Mouse (Mus musculus): Measurements from ENCODE around the gene Ccdc33.

Gene Ccdc33

DNA sequence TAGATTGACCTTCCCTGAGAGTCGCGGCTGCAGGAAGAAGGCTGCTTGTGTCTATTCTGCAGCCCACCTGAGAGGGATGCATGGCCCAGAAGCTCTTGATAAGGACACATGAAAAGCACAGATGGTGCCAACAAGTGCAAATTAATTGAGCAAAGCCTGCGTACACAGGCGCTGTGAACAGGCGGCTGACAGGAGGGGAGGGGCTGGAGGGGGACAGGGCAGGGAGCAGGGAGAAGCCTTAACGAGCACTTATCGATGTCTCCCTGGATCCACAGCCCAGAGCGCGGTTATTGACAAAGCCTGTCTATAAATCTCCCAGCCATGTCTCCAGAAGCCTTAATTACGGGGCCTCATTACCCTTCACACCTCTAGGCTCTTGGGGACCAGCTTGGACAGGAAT is 73.8 kb downstream of the Ccdc33 start:
- no peak for DNase-seq

DNA sequence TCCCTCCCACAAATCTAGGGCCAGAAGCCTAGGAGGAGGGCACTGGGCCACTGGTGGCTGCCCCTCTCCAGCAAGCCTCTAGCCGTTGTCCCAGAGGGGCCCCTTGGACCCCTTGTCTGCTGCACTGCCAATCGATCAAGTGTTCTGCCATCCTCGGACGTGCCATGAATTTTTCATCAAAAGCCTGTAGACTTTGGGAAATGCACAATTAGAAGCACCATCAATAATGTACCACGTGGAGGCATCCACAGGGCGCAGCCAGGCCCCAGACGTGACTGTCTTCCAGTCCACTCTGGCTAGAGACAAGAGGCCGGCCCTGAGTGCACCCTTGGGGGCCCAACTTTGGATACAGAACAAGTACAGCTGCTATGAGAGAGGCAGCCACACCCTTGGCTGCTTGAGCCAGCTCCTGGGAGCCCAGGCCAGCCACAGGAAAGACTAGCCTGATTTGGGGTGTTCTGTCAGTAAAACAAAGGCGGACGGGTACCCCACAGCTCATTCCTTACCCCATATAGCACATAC is 75.1 kb downstream of the Ccdc33 start:
- DNase-seq, result no peak

DNA sequence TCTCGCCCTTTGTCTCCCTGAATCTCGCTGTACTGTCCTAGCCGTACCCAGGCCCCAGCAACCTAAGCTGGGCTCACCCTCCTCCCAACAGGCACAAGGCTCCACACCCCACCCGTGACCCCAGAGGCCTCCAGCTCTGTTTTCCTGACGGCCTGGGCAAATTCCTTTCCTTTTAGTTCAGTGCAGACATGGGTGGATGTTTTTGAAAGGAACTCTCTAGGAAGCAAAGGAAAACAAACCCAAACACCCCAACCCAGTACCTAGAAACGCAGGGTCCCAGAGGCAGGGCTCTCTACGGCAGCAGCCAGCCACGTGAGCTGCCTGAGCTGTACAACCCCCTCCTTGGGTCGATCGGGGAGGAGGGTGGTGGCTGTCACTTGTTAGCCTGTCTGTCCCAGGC is 76.2 kb downstream of the Ccdc33 start:
- DNase-seq, result peak; percentile 19 to 58

DNA sequence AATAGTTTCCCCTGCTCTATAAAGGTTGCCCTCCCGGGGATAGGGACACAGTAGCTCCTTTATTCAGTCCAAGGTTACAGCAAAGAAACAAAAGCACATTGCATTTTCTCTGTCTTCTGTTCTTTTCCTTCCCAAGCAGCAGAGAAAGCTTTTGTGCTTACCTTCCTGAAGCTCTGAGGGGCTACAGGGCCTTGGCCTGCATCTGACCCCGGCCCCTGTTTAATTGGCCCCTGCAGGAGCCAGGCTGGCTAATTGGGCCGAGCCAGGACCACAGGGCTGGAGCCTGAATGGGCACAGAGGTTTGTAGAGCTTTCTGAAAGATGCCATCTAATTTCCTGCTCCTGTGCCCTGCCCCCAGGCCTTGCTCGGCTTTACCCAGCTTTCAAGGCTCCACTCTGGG is 77.6 kb downstream of the Ccdc33 start:
- no peak for DNase-seq

DNA sequence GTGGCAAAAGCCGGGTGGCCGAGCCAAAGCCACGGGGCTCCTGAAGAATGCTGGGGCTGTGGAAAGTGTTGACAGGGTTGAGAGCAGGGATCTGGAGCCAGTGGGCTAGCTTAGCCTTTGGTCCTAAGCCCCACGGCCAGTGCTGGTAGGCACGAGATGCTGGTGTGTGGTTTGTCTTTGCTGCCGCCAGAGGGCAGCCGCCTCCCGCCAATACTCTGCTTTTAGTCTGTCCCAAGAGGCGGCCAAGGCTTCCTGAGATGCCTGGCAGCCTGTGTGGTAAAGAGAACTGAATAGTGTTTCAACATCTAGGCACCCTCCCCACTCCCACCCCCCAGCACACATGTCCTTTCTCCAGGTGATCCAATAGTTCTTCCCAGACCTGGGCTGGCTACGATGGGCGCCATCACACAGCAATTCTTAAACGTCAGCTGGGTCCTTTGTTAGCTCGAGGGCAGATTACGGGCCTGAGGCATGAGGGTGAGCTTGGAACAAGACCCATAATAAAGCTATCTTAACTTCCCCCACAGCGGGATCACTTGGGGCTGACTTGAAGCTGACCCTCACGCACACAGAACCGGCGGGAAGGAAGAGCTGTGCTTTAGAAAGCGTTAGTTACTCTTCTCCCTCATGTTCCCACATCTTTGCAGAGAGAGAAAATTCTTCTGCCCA is 80.0 kb downstream of the Ccdc33 start:
- DNase-seq, result peak; percentile 82

DNA sequence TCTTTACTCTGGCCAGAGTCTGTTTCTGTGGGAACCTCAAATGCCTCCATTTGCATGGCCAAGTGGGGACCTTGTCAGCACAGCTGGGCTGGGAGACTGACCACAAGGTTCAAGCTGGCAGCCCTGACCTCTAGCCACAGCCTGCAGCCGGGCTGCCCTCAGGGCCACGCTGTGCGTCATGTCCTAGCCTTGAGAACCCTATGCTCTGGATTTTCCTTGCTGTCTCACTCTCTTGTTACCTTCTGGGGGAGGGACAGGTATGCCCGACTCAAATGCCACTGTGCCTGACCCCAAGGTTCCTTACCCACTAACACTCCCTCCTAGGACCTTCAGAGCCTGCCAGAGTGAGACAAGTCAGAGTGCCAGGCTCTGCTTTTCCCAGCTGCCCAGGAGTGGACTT is 81.7 kb downstream of the Ccdc33 start:
- DNase-seq, result no peak

DNA sequence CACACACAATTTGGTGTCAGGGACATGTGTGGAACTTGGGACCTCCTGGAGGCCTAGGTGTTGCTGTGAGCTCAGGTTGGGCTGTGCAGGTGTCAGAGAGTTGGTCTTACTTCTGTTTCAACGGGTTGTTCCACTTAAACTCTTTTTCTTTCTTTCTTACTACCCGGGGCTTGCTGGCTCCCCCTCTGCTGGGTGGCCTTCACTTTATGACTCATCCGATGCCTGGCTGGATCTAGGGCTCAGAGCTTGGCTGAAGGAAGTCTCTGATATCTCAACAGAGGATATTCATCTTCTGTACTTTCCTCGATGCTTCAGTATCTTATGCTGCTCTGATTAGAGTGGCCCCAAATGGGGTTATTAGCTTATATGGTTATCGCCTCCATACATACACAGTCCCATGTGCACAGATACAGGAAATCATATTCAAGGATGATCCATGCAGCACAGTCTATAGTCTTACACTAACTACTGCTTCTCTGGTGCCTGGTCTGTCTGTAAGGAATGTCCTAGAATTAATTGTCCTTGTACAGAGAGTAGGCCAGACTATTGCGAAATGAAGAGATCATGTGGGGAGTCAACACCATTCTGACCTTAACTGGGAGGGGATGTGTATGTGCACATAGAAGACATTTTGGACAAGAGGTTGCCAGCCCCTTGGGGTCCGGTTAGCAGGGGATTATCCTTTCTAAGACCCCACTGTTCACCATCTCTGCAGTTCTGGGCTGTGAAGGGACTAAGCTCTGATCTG is 82.5 kb downstream of the Ccdc33 start:
- DNase-seq, result no peak

DNA sequence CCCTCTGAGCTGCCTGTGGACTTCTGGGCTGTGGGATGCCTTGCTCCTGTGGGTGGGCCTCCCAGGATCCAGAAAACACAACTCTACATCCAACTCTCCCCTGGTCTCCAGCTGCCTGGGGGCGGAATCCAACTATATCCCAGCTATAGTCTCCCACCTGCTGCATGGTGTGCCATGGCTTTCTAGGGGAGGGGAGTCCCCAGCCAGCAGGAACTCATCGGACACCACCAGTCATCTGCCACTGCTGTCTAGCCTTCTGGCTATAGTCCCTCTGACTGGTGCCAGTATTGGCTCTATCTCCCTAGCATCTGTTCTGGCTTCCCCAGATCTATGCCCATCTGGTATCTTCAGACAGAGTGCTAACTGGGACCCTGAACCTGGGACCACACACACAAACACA is 83.1 kb downstream of the Ccdc33 start:
- no peak for DNase-seq

DNA sequence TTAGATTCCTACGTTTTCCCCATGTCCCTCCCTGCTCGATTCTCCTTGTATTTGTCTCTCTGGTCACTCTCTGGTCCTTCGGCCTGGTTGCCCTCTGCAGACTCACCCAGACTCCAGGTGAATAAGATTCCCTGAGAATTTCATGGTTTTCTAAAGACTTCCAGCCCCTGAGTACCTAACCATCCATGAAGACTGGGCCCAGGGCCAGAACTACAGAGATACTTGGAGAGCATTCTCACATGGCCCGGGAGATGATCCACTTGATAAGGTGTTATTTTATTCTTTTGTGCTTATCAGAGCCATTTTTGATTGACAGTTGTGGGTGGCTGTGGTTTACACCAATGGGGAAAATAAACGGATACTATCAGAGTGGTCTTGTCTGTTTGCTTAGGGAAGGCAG is 86.7 kb downstream of the Ccdc33 start:
- peak in 1 of 2 experiments; percentile 45 for DNase-seq

DNA sequence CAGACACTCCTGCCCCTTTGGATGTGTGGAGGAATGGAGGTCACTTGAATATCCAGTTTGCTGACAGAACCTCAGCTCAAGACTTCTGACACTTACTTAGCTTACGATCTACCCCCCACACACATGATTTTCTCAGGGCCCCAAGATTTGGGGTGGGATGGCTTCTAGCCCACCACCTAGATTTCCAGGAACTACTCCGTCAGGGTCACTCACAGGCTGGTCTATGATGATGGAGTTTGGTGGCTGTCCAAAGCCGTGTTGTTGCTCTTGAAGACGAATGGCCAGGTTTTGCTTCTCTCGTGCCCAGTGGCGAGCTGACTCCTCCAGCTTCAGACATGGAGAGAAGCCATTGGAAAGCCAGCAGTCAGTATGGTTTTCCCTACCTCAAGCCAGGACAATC is 89.0 kb downstream of the Ccdc33 start:
- DNase-seq, result no peak

DNA sequence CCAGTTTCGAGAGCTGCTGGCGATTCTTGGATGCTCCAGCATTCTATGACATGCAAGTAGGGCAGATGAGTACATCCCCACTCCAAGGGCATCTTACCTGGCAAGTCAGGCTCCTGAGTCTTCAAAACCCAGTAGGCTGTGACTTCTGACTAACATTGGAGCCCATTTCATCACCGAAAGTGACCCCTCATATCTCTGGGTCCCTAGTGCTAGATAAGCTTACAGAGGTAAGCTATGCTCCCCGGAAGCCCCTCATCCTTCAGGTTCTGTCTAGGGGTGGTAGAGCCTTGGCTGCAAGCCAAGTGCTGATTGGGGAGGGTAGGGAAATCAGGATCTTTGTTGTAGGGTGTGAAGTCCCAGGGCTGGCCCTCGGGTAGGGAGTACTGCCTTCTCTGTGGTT is 89.8 kb downstream of the Ccdc33 start:
- DNase-seq, result no peak

DNA sequence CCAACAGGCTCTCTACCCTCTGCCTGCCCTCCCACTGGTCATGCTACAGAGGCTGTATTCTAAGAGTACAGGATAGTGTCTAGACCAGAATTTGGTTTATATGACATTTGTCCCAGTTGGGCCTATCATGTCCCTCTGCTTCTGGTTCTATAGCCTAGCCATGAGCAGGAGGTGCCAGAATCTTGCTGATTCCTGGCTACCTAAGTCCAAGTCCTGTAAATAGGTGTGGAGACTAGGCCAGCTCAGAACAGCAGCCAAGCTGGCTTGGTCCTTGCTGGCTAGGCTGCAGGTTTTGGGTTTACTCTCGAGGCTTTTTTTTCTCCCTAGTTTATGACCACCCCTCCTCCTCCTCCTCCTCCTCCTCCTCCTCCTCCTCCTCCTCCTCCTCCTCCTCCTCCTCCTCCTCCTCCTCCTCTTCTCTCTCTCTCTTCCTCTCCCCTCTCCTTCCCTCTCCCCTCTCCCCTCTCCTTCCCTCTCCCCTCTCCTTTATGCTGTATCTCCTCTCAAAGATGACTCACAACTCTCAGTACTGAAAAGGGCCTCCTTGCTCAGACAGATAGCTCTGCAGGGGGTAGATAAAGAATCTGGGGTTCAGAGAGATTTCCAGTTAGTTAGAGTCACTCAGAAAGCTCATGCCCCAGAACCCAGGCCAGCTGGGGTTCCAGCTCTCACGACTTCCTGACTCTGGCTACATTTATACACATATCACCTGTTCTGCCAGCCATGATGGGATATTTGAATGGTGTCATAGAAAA is 91.0 kb downstream of the Ccdc33 start:
- no peak for DNase-seq

DNA sequence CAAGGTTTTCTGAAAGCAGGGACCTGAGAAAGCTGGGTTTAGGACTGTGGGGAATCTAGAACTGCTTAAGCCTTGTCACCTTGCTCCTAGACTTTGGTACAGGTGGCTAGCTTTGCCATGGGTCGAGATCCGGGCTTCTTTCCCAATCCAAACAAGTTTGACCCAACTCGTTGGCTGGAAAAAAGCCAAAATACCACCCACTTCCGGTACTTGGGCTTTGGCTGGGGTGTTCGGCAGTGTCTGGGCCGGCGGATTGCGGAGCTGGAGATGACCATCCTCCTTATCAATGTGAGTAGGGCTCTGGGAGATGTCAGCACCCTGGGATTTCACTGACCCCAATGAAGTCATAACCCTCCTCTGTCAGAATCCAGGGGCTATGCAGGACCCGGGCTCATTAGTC is 92.6 kb downstream of the Ccdc33 start:
- no peak for DNase-seq

DNA sequence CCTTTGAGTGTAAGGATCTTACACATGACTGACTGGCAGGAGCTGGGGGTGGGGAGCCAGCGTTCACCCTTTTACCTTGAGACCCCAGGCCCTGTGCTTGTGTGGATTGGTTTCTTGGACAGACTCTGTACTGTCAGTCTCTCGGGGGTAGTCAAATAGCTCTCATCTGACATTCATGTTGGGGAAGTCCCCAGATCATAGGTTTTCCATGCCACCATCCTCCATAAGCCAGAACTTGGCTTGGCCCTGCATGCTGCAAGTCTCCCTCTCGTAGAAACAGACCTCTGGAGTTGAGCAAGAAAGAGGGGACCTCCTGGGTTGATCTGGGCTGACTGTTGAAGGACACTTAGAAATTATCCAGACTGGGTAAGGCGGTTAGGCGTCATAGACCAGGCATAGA is 100.2 kb downstream of the Ccdc33 start:
- DNase-seq, result no peak

DNA sequence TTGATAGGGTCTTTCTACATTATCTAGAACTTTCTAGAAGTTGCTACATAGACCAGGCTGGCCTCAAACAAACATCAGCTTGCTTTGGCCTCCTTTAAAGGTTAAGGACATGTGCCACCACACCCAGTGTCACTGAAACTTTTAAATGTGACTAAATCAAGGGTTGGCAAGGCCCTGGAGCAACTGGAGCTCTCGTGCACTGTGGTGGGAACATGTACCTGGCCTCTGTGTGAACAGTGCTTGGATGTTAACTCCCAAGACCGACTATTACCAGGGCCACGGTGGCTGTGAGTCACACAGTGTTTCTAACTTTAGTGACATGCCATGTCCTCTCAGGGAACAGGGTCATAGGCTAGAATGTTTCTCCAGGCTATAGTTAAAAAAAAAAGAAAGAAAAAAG is 101.7 kb downstream of the Ccdc33 start:
- DNase-seq, result no peak

DNA sequence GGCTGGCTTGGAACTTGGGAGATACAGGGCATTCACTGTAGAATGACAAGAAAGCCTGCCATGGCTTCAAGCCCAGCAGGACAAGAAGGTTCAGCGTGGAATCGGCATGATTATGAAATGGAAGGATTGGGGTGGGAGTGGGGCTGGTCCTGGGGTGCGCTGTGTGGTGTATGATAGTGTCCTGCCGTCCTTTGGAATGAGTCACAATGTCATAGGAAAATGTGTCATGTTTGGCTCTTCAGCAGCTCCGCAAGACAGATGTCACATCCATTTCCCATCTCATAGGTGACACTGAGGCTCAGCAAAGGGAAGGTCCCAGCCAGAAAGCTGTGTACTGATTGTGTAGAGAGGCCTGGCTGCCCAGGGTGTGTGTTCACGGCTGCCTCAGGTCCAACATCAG is 102.8 kb downstream of the Ccdc33 start:
- no peak for DNase-seq

DNA sequence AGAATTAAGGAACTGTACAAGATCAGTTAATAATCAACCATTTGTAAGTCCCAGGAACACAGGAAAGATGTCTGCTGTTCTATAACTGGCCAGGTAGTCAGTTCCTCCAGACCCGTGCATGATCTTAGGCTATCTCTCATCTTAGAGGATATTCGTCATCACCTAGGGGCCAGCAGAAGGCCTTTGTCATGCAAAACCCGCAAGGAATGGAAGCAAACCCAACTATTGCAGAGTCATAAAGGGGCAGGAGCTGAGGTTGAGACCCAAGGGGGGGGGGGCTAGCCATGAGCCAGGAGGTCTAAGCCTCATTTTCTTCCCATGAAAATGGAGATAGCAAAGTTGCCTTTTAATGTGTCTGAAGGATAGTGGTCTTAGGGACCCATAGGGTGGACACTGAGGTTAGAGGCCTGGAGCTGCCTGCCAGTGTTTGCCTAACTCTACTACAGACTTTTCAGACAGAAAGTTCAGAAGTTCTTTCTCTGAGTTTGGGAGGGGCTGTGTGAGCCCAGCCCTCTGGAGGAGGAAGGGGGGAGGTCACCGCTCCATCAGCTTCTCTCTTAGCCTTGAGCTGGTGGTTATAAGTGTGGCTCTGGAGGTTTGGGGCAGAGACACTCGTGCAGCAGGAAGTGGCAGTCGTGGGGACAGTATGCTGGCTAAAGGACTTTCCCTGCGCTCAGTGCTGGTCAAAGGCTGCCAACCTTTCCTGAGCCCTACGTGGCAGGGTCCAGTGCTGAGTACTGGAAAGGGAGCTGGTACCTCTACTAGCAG is 104.0 kb downstream of the Ccdc33 start:
- no peak for DNase-seq

DNA sequence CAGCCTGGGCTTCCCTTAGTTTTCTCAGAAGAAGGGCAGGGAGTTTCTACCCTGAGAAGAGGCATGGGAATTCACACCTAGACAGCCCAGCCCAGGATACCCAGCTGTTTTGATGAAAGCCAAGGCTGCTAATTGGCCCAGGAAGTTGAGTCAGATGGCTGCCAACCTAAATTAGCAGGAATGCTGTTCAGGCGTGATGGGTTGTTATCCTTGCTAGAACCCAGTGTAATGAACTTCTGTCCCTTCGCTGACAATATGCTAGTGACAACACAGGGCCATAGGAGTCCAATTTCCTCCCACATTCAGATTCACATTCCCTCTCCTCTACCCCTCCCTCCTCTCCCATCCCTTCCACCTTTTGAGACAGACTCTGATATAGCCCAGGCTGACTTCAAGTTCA is 105.7 kb downstream of the Ccdc33 start:
- no peak for DNase-seq

DNA sequence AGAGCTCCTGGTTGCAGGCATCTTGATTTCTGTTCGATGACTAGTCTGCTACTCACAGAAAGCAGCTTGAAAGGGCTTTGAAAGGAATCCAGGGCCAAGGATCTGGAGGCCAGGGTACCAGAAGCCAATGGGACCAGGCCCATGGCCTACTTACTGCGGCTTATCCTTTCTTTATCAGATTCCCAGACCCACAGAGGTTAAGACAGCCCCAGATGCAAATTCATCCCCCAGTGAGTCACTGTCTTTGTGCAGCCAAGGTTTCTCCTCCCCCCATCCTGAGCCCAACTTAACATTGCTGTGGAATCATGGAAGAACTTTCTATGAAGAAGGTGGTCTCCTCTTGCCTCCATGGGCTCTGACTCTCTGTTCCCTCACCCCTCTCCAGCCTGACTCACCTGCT is 106.1 kb downstream of the Ccdc33 start:
- DNase-seq, result no peak

DNA sequence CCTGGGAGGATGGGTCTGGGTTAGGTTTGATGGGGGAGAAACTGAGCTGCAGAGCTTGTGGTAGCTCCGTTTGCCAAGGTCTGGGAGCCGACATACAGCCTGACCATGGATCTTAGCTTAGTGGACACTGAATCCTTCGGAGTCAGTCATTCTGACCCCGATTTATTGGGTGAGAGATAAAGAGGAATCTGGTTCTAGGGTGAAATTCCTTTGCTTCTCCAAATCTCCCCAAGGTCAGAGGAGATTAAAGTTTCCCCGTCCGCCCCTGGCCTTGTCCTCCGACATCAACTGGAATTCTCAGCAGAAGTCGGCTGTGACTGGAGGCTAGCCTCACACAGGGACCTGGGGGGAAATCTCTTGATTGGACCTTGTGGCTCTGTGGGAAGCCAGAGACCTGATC is 107.1 kb downstream of the Ccdc33 start:
- no peak for DNase-seq

DNA sequence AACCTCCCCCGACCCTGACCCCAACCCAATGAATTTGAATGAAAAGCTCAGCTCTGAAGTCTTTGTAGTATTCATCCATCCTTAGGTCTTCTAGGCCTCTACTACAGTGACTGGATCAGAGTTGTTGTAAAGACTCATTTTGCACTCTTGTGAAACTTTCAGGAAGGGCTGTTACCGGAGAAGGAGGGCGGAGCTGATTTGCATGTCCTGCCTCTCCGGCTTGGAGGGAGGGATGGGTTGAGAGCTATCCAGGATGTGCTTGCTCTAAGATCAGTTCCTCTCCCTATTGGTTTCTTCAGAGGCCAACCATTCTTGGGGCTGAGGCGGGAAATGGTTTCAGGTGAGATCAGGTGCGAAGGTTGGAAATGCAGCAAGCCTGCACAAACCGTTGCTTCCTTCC is 107.6 kb downstream of the Ccdc33 start:
- DNase-seq, result no peak

DNA sequence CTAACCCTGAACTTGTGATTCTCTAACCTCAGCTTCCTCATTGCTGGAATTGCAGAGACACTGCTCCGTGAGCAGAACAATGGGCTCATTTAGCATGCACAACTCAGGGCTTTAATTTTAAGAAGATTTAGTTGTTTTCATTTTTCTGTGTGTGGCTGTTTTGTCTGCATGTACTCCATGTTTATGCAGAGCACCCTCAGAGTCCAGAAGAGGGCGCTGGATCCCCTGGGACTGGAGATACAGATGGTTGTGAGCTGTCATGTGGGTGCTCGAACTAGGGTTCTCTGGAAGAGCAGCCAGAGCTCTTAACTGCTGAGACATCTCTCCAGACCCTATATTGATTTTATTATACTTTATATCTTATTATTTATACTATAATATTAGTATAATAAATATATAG is 109.0 kb downstream of the Ccdc33 start:
- DNase-seq, result no peak

DNA sequence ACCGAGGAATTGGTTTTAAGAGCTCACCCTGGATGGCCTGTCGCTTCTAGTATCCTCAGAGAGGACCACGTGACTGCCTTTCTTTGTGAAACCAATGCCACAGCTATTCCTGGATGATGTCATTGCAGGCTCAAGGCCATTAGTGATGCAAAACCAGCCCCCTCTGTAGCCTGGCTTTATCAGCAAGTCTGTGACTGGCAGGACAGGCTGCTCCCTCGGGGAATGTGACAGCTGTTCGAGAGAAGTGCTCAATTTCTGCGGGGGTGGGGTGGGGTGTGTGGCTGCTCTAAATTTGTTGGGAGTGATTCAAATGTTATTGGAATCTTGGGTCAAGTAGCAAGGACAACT is 109.6 kb downstream of the Ccdc33 start:
- peak; percentile 17 to 51 for DNase-seq
